Mouse (Mus musculus) CH12.LX (cell line): Measurements from ENCODE around the gene Gm37240. TPM values are rescaled to one million over a fixed set of nuclear protein-coding genes. Genes with fewer than 3 reads are reported as not detected.

Source experiments
- DNase-seq: peaks from one replicate; pipeline ENCODE4 v3.0.0-alpha.2; 2013; ENCODE audit errors: extremely low read depth
- H3K27ac ChIP-seq: 2 replicates; pipeline ENCODE4 v1.5.1; 2012; ENCODE audit warnings: low read depth, mild to moderate bottlenecking, control low read depth, moderate library complexity; ENCODE audit not compliant: insufficient read depth
- H3K27me3 ChIP-seq: replicated peaks from 2 replicates; pipeline ENCODE3; 2012; ENCODE audit warnings: inconsistent platforms
- H3K36me3 ChIP-seq, 2 experiments: replicated peaks in 1 of 2; 2 replicates each; pipeline versions ENCODE3 to v1.6.1; 2012; ENCODE audit warnings: inconsistent platforms in 1 of 2, low read length in 1 of 2, mild to moderate bottlenecking in 1 of 2, mixed read lengths in 1 of 2, moderate library complexity in 1 of 2; ENCODE audit not compliant: control insufficient read depth in 1 of 2, insufficient read depth in 1 of 2
- H3K4me1 ChIP-seq, 2 experiments: 2 replicates each; pipeline ENCODE4 v1.6.1; 2012; ENCODE audit warnings: inconsistent platforms in 1 of 2, moderate library complexity in 1 of 2; ENCODE audit not compliant: insufficient read depth in 2 of 2, control insufficient read depth in 1 of 2
- H3K4me2 ChIP-seq: 2 replicates; pipeline ENCODE4 v1.6.1; 2012; ENCODE audit warnings: low read depth, mild to moderate bottlenecking, control low read depth; ENCODE audit not compliant: poor library complexity, insufficient read depth, severe bottlenecking
- H3K4me3 ChIP-seq, 3 experiments: fragments of 150-350 bp in 1 of 3; sonication (generic) in 1 of 3; replicated peaks in 1 of 3; 2 replicates each; pipeline versions ENCODE3 to v1.5.1; 2011 to 2012; ENCODE audit warnings: low read depth in 2 of 3, low read length in 2 of 3, mild to moderate bottlenecking in 2 of 3, moderate library complexity in 2 of 3, control low read depth in 1 of 3, improper control_type of control experiment in 1 of 3, inconsistent platforms in 1 of 3, mixed read lengths in 1 of 3; ENCODE audit not compliant: poor library complexity in 1 of 3
- H3K79me2 ChIP-seq: replicated peaks from 2 replicates; pipeline ENCODE4 v1.6.1; 2012; ENCODE audit warnings: mild to moderate bottlenecking, moderate library complexity; ENCODE audit not compliant: control insufficient read depth, poor library complexity, insufficient read depth, severe bottlenecking; ENCODE audit errors: extremely low read depth
- H3K9ac ChIP-seq: 2 replicates; pipeline ENCODE4 v1.6.1; 2012; ENCODE audit warnings: low read depth, mild to moderate bottlenecking, control low read depth, moderate library complexity; ENCODE audit not compliant: insufficient read depth
- H3K9me3 ChIP-seq: replicated peaks from 2 replicates; pipeline ENCODE3; 2012; ENCODE audit warnings: low read length, inconsistent platforms, mixed read lengths
- BHLHE40 ChIP-seq: IDR thresholded peaks from 2 replicates; pipeline ENCODE4 v1.6.1; 2011; ENCODE audit warnings: mild to moderate bottlenecking, low read depth, low read length, improper control_type of control experiment
- CHD1 ChIP-seq: IDR thresholded peaks from 2 replicates; pipeline ENCODE4 v1.6.1; 2012; ENCODE audit warnings: low read depth, low read length, improper control_type of control experiment, inconsistent platforms
- CHD2 ChIP-seq: IDR thresholded peaks from 2 replicates; pipeline ENCODE4 v1.6.1; 2011; ENCODE audit warnings: low read length, improper control_type of control experiment
- CTCF ChIP-seq, 2 experiments: IDR thresholded peaks in 1 of 2; conservative IDR thresholded peaks in 1 of 2; 2 replicates each; pipeline ENCODE4 v1.5.1; 2011 to 2012; ENCODE audit warnings: low read depth in 2 of 2, low read length in 2 of 2, improper control_type of control experiment in 1 of 2, inconsistent platforms in 1 of 2, mild to moderate bottlenecking in 1 of 2, moderate library complexity in 1 of 2
- E2F4 ChIP-seq: IDR thresholded peaks from 2 replicates; pipeline ENCODE4 v1.6.1; 2011; ENCODE audit warnings: low read depth, low read length, improper control_type of control experiment; ENCODE audit not compliant: insufficient replicate concordance
- ELF1 ChIP-seq: IDR thresholded peaks from 2 replicates; pipeline ENCODE4 v1.6.1; 2014; ENCODE audit warnings: low read depth, mild to moderate bottlenecking, inconsistent platforms, low read length, improper control_type of control experiment
- EP300 ChIP-seq: IDR thresholded peaks from 2 replicates; pipeline ENCODE4 v1.6.1; 2011; ENCODE audit warnings: low read length, improper control_type of control experiment
- ETS1 ChIP-seq: conservative IDR thresholded peaks from 2 replicates; pipeline ENCODE4 v1.6.1; 2012; ENCODE audit warnings: low read depth, mild to moderate bottlenecking, inconsistent platforms, low read length, improper control_type of control experiment, moderate library complexity
- GABPA ChIP-seq: IDR thresholded peaks from 2 replicates; pipeline ENCODE4 v1.6.1; 2012; ENCODE audit warnings: low read depth, low read length, improper control_type of control experiment, inconsistent platforms; ENCODE audit not compliant: insufficient replicate concordance
- HCFC1 ChIP-seq: IDR thresholded peaks from 2 replicates; pipeline ENCODE4 v1.6.1; 2012; ENCODE audit warnings: low read depth, mild to moderate bottlenecking, inconsistent platforms, low read length, improper control_type of control experiment
- MAFK ChIP-seq: IDR thresholded peaks from 2 replicates; pipeline ENCODE4 v1.6.1; 2011; ENCODE audit warnings: low read length, improper control_type of control experiment; ENCODE audit not compliant: insufficient replicate concordance
- MAX ChIP-seq: IDR thresholded peaks from 2 replicates; pipeline ENCODE4 v1.6.1; 2011; ENCODE audit warnings: low read length, improper control_type of control experiment
- MAZ ChIP-seq: IDR thresholded peaks from 2 replicates; pipeline ENCODE4 v1.6.1; 2012; ENCODE audit warnings: low read depth, mild to moderate bottlenecking, inconsistent platforms, low read length, improper control_type of control experiment, moderate library complexity
- MEF2A ChIP-seq: IDR thresholded peaks from 2 replicates; pipeline ENCODE4 v1.6.1; 2014; ENCODE audit warnings: low read depth, mild to moderate bottlenecking, inconsistent platforms, low read length, improper control_type of control experiment, borderline replicate concordance
- MYC ChIP-seq: IDR thresholded peaks from 2 replicates; pipeline ENCODE4 v1.6.1; 2011; ENCODE audit warnings: low read depth, mild to moderate bottlenecking, improper control_type of control experiment, low read length
- POLR2A ChIP-seq: IDR thresholded peaks from 2 replicates; pipeline ENCODE4 v1.6.1; 2011; ENCODE audit warnings: low read depth, mild to moderate bottlenecking, improper control_type of control experiment, low read length
- POLR2AphosphoS2 ChIP-seq: IDR thresholded peaks from 2 replicates; pipeline ENCODE4 v1.6.1; 2011; ENCODE audit warnings: low read depth, low read length, improper control_type of control experiment
- RAD21 ChIP-seq: IDR thresholded peaks from 2 replicates; pipeline ENCODE4 v1.6.1; 2011; ENCODE audit warnings: low read depth, mild to moderate bottlenecking, low read length, improper control_type of control experiment, moderate library complexity
- SIN3A ChIP-seq: IDR thresholded peaks from 2 replicates; pipeline ENCODE4 v1.6.1; 2012; ENCODE audit warnings: low read length, improper control_type of control experiment, inconsistent platforms
- SMC3 ChIP-seq: IDR thresholded peaks from 2 replicates; pipeline ENCODE4 v1.6.1; 2011; ENCODE audit warnings: low read depth, low read length, improper control_type of control experiment
- TCF12 ChIP-seq: IDR thresholded peaks from 2 replicates; pipeline ENCODE4 v1.6.1; 2014; ENCODE audit warnings: low read depth, mild to moderate bottlenecking, inconsistent platforms, low read length, improper control_type of control experiment
- UBTF ChIP-seq: IDR thresholded peaks from 2 replicates; pipeline ENCODE4 v1.6.1; 2012; ENCODE audit warnings: low read depth, mild to moderate bottlenecking, inconsistent platforms, low read length, improper control_type of control experiment, moderate library complexity
- USF1 ChIP-seq: IDR thresholded peaks from 2 replicates; pipeline ENCODE4 v1.6.1; 2014; ENCODE audit warnings: low read depth, mild to moderate bottlenecking, inconsistent platforms, low read length, improper control_type of control experiment
- ZC3H11A ChIP-seq: IDR thresholded peaks from 2 replicates; pipeline ENCODE4 v1.6.1; 2012; ENCODE audit warnings: low read depth, mild to moderate bottlenecking, inconsistent platforms, low read length, improper control_type of control experiment
- ZKSCAN1 ChIP-seq: IDR thresholded peaks from 2 replicates; pipeline ENCODE4 v1.6.1; 2012; ENCODE audit warnings: low read depth, inconsistent platforms, low read length, improper control_type of control experiment, borderline replicate concordance
- ZMIZ1 ChIP-seq: IDR thresholded peaks from 2 replicates; pipeline ENCODE4 v1.6.1; 2012; ENCODE audit warnings: low read depth, mild to moderate bottlenecking, inconsistent platforms, low read length, improper control_type of control experiment
- ZNF384 ChIP-seq: IDR thresholded peaks from 2 replicates; pipeline ENCODE4 v1.6.1; 2012; ENCODE audit warnings: low read depth, low read length, improper control_type of control experiment, inconsistent platforms
- dilution Hi-C: fragments of 300-500 bp; cut with MboI; formaldehyde crosslinking; loops from 2 replicates; pipeline ENCODE4 v1.14.3; 2020; ENCODE audit warnings: low sequenced_read_pairs; ENCODE audit not compliant: extremely low pct_unique_long_range_greater_than_20kb, extremely low pct_ligation_motif_present
- in situ Hi-C: fragments of 300-500 bp; cut with MboI; formaldehyde crosslinking; loops from 3 replicates; pipeline ENCODE4 v1.14.3; 2019; ENCODE audit warnings: low sequenced_read_pairs, low pct_ligation_motif_present, low pct_unique_long_range_greater_than_20kb, mixed read lengths
- polyA plus RNA-seq: library from polyadenylated mRNA; unstranded; fragments of >175 nt; gene quantifications from 2 replicates; pipeline ENCODE4 v1.2.1, GENCODE M21; 2012; ENCODE audit warnings: low read depth; ENCODE audit not compliant: insufficient read length
- total RNA-seq, 2 experiments: library from RNA; depleted of rRNA; stranded (reverse); fragments of 300-350 nt in 1 of 2; fragments of >200 nt in 1 of 2; gene quantifications; 2 replicates each; pipeline ENCODE4 v1.2.3; 2012 to 2014

The Gm37240 gene
- total and polyA plus RNA-seq, 3 experiments, result 0.08 to 0.19 (median 0.14) TPM

- H3K4me2 ChIP-seq, result no peak overlapping the region
- no peaks in the 10 kb centered on the region for H3K36me3 ChIP-seq
- H3K4me3 ChIP-seq, result no peak overlapping the region
- H3K27ac ChIP-seq, result no peak overlapping the region
- DNase-seq, result no peak
- H3K9ac ChIP-seq, result no peak overlapping the region
- dilution Hi-C loops, result no loop called here
- TF ChIP-seq TCF12 (no peak), MYC (no peak), MAX (no peak), ZKSCAN1 (no peak), CHD2 (no peak), ELF1 (no peak), POLR2AphosphoS2 (no peak), E2F4 (no peak), MAFK (no peak), BHLHE40 (no peak), CTCF (conservative IDR thresholded peaks at IDR 0.05 in 1 of 2, IDR thresholded peaks at IDR 0.05 in 1 of 2; ENCODE audit: low read depth in 2 of 2, low read length in 2 of 2) (no peak), EP300 (no peak), POLR2A (no peak), USF1 (no peak), CHD1 (no peak), RAD21 (no peak)
- no peaks in the 10 kb centered on the region for H3K79me2 ChIP-seq
- H3K27me3 ChIP-seq, result no peaks in the 10 kb centered on the region
- in situ Hi-C loops, result no loop called here
- H3K4me1 ChIP-seq, result peaks cover 2 to 8% of the 10 kb centered on the region in 2 experiments; a peak in 2 of 4 replicates
- H3K9me3 ChIP-seq, result no peaks in the 10 kb centered on the region
Measured at GRCm38 (mm10) chr3:85698496-85698895, 188.8 kb downstream of the Gm37240 start.

DNA sequence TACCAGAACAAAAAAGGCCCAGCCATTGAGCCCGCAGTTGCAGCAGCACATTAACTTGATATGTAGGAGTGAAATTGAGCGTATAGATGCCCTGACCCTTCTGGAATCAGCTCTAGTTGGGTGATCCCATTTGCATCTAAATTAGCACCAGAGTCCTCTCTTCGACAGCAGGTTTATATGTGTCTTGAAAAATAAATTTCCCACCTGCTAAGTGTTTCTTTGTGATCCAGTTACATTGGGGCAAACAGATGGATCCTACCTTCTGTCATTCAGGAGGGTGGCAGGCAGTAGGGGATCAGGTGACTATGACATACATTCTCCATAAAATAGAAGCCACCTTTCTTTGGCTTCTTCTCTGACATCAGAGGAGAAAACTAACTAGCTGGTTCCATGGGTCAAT lies 192.3 kb downstream of the Gm37240 start:
- no peaks in the 10 kb centered on the region for H3K79me2 ChIP-seq
- H3K4me2 ChIP-seq, result no peak overlapping the region
- peaks cover 2 to 20% of the 10 kb centered on the region in 2 experiments; a peak in 2 of 4 replicates for H3K4me1 ChIP-seq
- no peaks in the 10 kb centered on the region for H3K9me3 ChIP-seq
- H3K9ac ChIP-seq, result no peak overlapping the region
- TF ChIP-seq MEF2A, result no peak
- no peak for TF ChIP-seq CHD1
- TF ChIP-seq ZKSCAN1, result no peak
- TF ChIP-seq UBTF, result no peak
- TF ChIP-seq ZNF384, result no peak
- TF ChIP-seq POLR2AphosphoS2, result no peak
- no peak for TF ChIP-seq SIN3A
- TF ChIP-seq CTCF (conservative IDR thresholded peaks at IDR 0.05 in 1 of 2, IDR thresholded peaks at IDR 0.05 in 1 of 2; ENCODE audit: low read depth in 2 of 2, low read length in 2 of 2), result no peak
- no peak for TF ChIP-seq MAZ
- TF ChIP-seq HCFC1, result no peak
- TF ChIP-seq GABPA, result no peak
- no peak for TF ChIP-seq SMC3
- TF ChIP-seq MYC, result no peak
- no peak for TF ChIP-seq ZC3H11A
- no peak for TF ChIP-seq ETS1
- no peak for TF ChIP-seq CHD2
- no peak for TF ChIP-seq ELF1
- no peak for TF ChIP-seq ZMIZ1
- no peak overlapping the region for H3K4me3 ChIP-seq
- in situ Hi-C loops (no loop called here), dilution Hi-C loops (no loop called here)
- no peak for DNase-seq
- no peaks in the 10 kb centered on the region for H3K27me3 ChIP-seq
- no peaks in the 10 kb centered on the region for H3K36me3 ChIP-seq
- no peak overlapping the region for H3K27ac ChIP-seq
